Mouse (Mus musculus): ENCODE results near the gene Ctnnbl1.

GRCm38 (mm10) chr2:157813121-157813520 is 75.9 kb downstream of the Ctnnbl1 start:
- TF ChIP-seq CTCF (IDR thresholded peaks at IDR 0.05; ENCODE audit: low read depth, low read length) (no peak), POLR2A (IDR thresholded peaks at IDR 0.05; ENCODE audit: borderline replicate concordance, low read depth, low read length) (no peak)

All from bone marrow macrophage, adult 2 months (primary cell).